Mouse (Mus musculus) hindbrain, embryonic 16.5 days (tissue): ENCODE measurements around the gene Gm20823. TPM values are rescaled to one million over a fixed set of nuclear protein-coding genes. Genes with fewer than 3 reads are reported as not detected.
"Not testable (repeated sequence)": the region's sequence is repeated elsewhere in the genome, so short reads cannot be mapped to it uniquely, and the experiment has no call there.

Experiments used
- ATAC-seq: fragments of 200-750 bp; cut with Nextera tagmentation; 2 replicates; pipeline ENCODE4 v1.8.0; 2017; ENCODE audit warnings: moderate TSS enrichment, moderate library complexity
- H3K27ac ChIP-seq: fragments of 300-500 bp; sonication (generic); 2 replicates; pipeline ENCODE4 v1.5.1; 2014; ENCODE audit warnings: low read depth, mild to moderate bottlenecking, control low read depth, low read length, moderate library complexity
- H3K27me3 ChIP-seq: fragments of 300-500 bp; sonication (generic); replicated peaks from 2 replicates; pipeline ENCODE4 v1.6.1; 2014; ENCODE audit warnings: low read length; ENCODE audit not compliant: control insufficient read depth, insufficient read depth
- H3K36me3 ChIP-seq: fragments of 300-500 bp; sonication (generic); 2 replicates; pipeline ENCODE4 v1.6.1; 2014; ENCODE audit warnings: mild to moderate bottlenecking, low read length, moderate library complexity, mixed read lengths; ENCODE audit not compliant: control insufficient read depth, insufficient read depth
- H3K4me1 ChIP-seq: fragments of 300-500 bp; sonication (generic); 2 replicates; pipeline ENCODE4 v1.6.1; 2014; ENCODE audit warnings: low read depth, low read length; ENCODE audit not compliant: control insufficient read depth, insufficient read depth
- H3K4me2 ChIP-seq: fragments of 300-500 bp; sonication (generic); 2 replicates; pipeline ENCODE4 v1.6.1; 2014; ENCODE audit warnings: mild to moderate bottlenecking, low read length, control low read depth, moderate library complexity
- H3K4me3 ChIP-seq: fragments of 300-500 bp; sonication (generic); 2 replicates; pipeline ENCODE4 v1.5.1; 2014; ENCODE audit warnings: mild to moderate bottlenecking, low read length, control low read depth, moderate library complexity
- H3K9ac ChIP-seq: fragments of 300-500 bp; sonication (generic); 2 replicates; pipeline ENCODE4 v1.6.1; 2014; ENCODE audit warnings: low read depth, mild to moderate bottlenecking, control low read depth, low read length, moderate library complexity
- H3K9me3 ChIP-seq: fragments of 300-500 bp; sonication (generic); 2 replicates; pipeline ENCODE4 v1.6.1; 2014; ENCODE audit warnings: mild to moderate bottlenecking, low read length, moderate library complexity; ENCODE audit not compliant: control insufficient read depth
- WGBS: fragments of 180-500 bp; shearing (Covaris S2); extraction: QIAGEN DNeasy Blood & Tissue Kit; methylation state at CpG from one replicate; pipeline ENCODE4 v1.1.7; 2014; 5-methylcytosine and 5-hydroxymethylcytosine counted together
- polyA plus RNA-seq: library from polyadenylated mRNA; unstranded; fragments of >200 nt; fragmentation: Nextera tagmentation; extraction: Ambion mirVana; gene quantifications from 2 replicates; pipeline ENCODE4 v1.2.1, GENCODE M21; 2015

Gene Gm20823
- polyA plus RNA-seq = not detected in 2 replicates

DNA sequence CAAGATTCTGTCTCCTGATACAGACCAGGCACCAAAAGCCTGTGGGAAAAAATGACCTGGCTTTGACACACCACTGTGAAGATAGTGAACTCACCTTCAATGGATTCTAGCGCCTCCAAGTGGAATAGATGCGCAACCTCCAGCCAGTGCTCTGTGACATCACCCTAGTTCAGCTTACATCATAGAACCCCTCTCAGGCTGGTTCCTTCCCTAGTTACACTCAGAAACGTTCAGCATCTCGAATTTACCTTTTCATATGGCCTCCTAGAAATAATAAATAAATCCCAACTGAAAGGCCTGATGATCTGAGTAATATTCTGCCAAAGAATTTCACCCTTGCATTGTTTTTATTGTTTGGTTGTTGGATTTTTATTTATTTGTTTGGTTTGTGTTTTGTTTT lies at the start of gene Gm20823:
TSS of gene Gm20823 (minus strand) at position 101 of the 400 bp plus-strand sequence.
- H3K9ac ChIP-seq, ATAC-seq, H3K4me2 ChIP-seq, H3K9me3 ChIP-seq, H3K4me1 ChIP-seq, H3K27ac ChIP-seq, H3K36me3 ChIP-seq, H3K27me3 ChIP-seq, H3K4me3 ChIP-seq: not testable (repeated sequence)
- no CpG with 5 or more reads among the region's 4 CpGs for WGBS
